Mouse (Mus musculus): ENCODE measurements around the gene Olfr1331.
"Not testable (repeated sequence)": the region's sequence is repeated elsewhere in the genome, so short reads cannot be mapped to it uniquely, and the experiment has no call there.

The Olfr1331 gene

GRCm38 (mm10) chr4:118864349-118864748 lies at the start of gene Olfr1331:
Gene Olfr1331, plus strand, starts transcription at chr4:118864649.
- DNase-seq (ENCODE audit: low read depth, low spot score) = no peak

- no peak for DNase-seq (ENCODE audit: low read depth, low spot score)
These were observed 45.5 kb upstream of the Olfr1331 start for GRCm38 (mm10) chr4:118818921-118819320.

- no peak for DNase-seq (ENCODE audit: low read depth, low spot score)
These were observed 28.3 kb upstream of the Olfr1331 start, which contains the start of gene Olfr1333 for GRCm38 (mm10) chr4:118836179-118836578. Gene Olfr1333, minus strand, starts transcription at chr4:118836279.

DNA sequence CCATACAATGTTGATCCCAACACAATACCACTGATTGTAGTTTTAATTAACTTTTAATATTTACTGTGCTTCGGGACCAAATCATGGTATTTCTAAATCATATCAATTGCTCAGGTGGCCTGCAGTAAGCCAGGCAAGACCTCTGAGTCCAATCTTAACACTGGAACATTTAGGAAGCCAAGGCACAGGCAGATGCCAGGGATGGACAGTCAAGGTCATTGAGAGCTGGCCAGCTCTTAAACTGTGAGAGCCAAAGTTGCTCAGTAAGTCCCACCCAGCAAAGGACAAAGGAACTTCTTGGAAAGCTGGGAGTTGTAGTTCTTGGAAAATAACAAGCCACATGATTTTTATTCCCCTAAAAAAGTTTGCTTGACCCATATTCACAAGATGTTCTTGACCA lies 2.7 kb upstream of the Olfr1331 start:
- no peak for DNase-seq (ENCODE audit: low read depth, low spot score)

DNA sequence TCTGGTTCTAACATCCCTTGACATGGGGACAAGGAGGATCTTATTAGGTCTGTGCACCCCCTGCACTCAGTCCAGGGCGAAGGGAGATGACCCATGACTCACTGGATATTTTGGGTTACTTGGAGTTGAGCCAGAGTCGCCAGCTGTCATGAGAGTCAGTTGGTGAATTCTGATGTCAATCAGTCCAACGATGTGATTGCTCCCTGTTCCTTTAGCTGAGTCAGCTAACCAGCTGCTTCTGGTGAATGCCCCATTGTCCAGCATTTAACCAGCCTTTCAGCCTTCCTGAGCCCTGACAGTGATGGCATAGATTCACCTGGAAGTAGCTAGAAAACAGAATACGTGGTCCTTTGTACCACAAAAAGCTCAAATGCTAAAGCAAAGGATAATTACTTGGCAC lies 1.7 kb upstream of the Olfr1331 start:
- no peak for DNase-seq (ENCODE audit: low read depth, low spot score)

- no peak for DNase-seq (ENCODE audit: low read depth, low spot score)
These were observed 3.1 kb downstream of the Olfr1331 start for GRCm38 (mm10) chr4:118867566-118867965.

DNA sequence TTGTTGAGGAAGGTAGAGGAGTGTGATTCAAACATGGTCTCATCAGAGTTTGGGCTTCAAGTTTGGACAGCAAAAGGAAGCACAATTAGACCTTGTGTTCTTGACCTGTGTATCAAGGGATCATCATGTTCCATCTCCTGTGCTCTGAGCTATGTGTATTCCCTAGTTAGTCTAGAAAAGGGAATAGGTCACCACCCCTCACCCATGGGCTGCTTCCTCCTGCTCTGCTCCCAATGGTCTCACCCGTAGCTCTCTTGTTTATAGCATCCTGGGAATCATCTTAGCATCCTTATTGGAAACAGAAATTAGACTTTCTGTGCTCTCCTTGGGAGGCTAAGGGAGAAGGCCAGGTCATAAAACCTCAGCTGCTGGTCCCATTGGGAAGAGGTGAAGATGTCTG lies 23.8 kb downstream of the Olfr1331 start, which contains the start of gene Olfr1330:
Gene Olfr1330 (plus strand): TSS at position 301 of the 400 bp plus-strand sequence.
- DNase-seq (ENCODE audit: low read depth, low spot score) = no peak

DNA sequence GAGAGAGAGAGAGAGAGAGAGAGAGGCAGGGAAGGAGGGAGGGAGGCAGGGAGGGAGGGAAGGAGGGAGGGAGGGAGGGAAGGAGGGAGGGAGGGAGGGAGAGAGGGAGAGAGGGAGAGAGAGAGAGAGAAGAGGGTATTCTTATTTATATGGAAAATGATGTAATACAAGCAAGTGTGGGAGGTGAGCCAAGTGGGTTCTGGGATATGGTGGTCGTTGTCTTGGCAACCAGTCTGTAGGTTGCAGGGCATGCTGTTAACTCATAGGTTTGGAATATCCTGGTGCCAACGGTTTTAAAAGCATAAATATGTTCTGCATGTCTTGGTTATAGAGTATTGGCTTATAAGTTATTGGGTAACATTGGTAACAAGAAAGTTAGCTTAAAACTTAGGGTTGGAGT lies 37.5 kb downstream of the Olfr1331 start:
- DNase-seq (ENCODE audit: low read depth, low spot score) = peak; percentile 2

GRCm38 (mm10) chr4:118917365-118917764 lies 52.9 kb downstream of the Olfr1331 start, which contains the start of gene Olfr1329:
Gene Olfr1329, minus strand, starts transcription at chr4:118917465.
- DNase-seq (ENCODE audit: low read depth, low spot score) = not testable (repeated sequence)

Measured in 3T3-L1 (cell line).